Mouse (Mus musculus) heart, postnatal 0 days (tissue): Measurements from ENCODE around the gene Vezt. TPM values are rescaled to one million over a fixed set of nuclear protein-coding genes. Genes with fewer than 3 reads are reported as not detected.

Experiments used
- ATAC-seq: fragments of 200-750 bp; cut with Nextera tagmentation; 2 replicates; pipeline ENCODE4 v1.8.0; 2017; ENCODE audit warnings: low read depth, moderate number of reproducible peaks, moderate library complexity; ENCODE audit not compliant: insufficient read depth
- DNase-seq: peaks from one replicate; pipeline ENCODE4 v3.0.0-alpha.2; 2016; ENCODE audit warnings: low spot score
- H3K27ac ChIP-seq: fragments of 300-500 bp; sonication (generic); 2 replicates; pipeline ENCODE4 v1.5.1; 2014; ENCODE audit warnings: low read depth, mild to moderate bottlenecking
- H3K27me3 ChIP-seq: fragments of 300-500 bp; sonication (generic); 2 replicates; pipeline ENCODE4 v1.6.1; 2014; ENCODE audit warnings: low read length, mixed read lengths; ENCODE audit not compliant: control insufficient read depth, insufficient read depth
- H3K36me3 ChIP-seq: fragments of 300-500 bp; sonication (generic); replicated peaks from 2 replicates; pipeline ENCODE4 v1.6.1; 2014; ENCODE audit warnings: low read length, mixed read lengths; ENCODE audit not compliant: control insufficient read depth, insufficient read depth
- H3K4me1 ChIP-seq: fragments of 300-500 bp; sonication (generic); 2 replicates; pipeline ENCODE4 v1.6.1; 2014; ENCODE audit warnings: antibody characterized with exemption; ENCODE audit not compliant: control insufficient read depth, insufficient read depth
- H3K4me2 ChIP-seq: fragments of 300-500 bp; sonication (generic); 2 replicates; pipeline ENCODE4 v1.6.1; 2014; ENCODE audit warnings: low read depth, mild to moderate bottlenecking, low read length, moderate library complexity
- H3K4me3 ChIP-seq: fragments of 300-500 bp; sonication (generic); 2 replicates; pipeline ENCODE4 v1.5.1; 2014; ENCODE audit warnings: low read depth, low read length
- H3K9ac ChIP-seq: fragments of 300-500 bp; sonication (generic); replicated peaks from 2 replicates; pipeline ENCODE4 v1.6.1; 2014; ENCODE audit warnings: low read depth, low read length, mixed read lengths
- H3K9me3 ChIP-seq: fragments of 300-500 bp; sonication (generic); replicated peaks from 2 replicates; pipeline ENCODE4 v1.6.1; 2016; ENCODE audit warnings: low read length; ENCODE audit not compliant: control insufficient read depth
- CTCF ChIP-seq: IDR thresholded peaks from 2 replicates; pipeline ENCODE4 v1.5.1; 2016; ENCODE audit warnings: antibody characterized with exemption, control low read depth, low read depth
- EP300 ChIP-seq: IDR thresholded peaks from 2 replicates; pipeline ENCODE4 v1.6.1; 2016; ENCODE audit warnings: antibody characterized with exemption, low read depth
- WGBS: fragments of 180-500 bp; shearing (Covaris S2); extraction: QIAGEN DNeasy Blood & Tissue Kit; methylation state at CpG from one replicate; pipeline ENCODE4 v1.1.7; 2014; 5-methylcytosine and 5-hydroxymethylcytosine counted together
- polyA plus RNA-seq: library from polyadenylated mRNA; unstranded; fragments of >200 nt; fragmentation: Nextera tagmentation; extraction: Ambion mirVana; gene quantifications from 2 replicates; pipeline ENCODE4 v1.2.1, GENCODE M21; 2015
- total RNA-seq: library from RNA; depleted of rRNA; stranded (reverse); fragments of >200 nt; gene quantifications from 2 replicates; pipeline ENCODE4 v1.2.3, GENCODE M21; 2014; ENCODE audit warnings: low replicate concordance

The Vezt gene
- total and polyA plus RNA-seq, 2 experiments from 2014 or later = 23.8 to 25.8 TPM

DNA sequence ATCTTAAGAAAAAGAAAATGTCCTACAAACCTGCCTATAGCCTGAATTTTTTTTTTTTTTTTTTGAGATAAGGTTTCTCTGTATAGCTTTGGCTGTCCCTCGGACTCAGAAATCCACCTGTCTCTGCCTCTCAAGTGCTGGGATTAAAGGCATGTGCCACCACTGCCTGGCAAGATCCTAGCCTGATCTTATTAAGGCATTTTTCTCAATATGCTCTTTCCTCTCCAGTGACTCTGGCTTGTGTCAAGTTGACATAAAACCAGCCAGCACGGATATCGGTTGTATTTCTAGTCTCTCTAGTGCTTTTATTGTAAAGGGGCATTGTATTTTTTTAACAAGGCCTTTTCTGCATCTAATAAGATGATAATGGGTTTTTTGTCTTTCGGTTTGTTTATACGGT is 111.0 kb downstream of the Vezt start:
- Histone ChIP-seq H3K9ac (no peak overlapping the region), H3K4me1 (0 out of 2 replicates have a peak, but pooled peaks cover under 1% of the 10 kb centered on the region), H3K27me3 (no peaks in the 10 kb centered on the region), H3K9me3 (0 out of 2 replicates have a peak, but pooled peaks cover 6% of the 10 kb centered on the region), H3K36me3 (no peaks in the 10 kb centered on the region), H3K4me2 (no peak overlapping the region), H3K4me3 (no peak overlapping the region), H3K27ac (no peak overlapping the region)
- DNase-seq (no peak), ATAC-seq (no peak)
- TF ChIP-seq EP300 (no peak), CTCF (no peak)
- WGBS = 72% methylated on average over 5 of the region's 5 CpGs

DNA sequence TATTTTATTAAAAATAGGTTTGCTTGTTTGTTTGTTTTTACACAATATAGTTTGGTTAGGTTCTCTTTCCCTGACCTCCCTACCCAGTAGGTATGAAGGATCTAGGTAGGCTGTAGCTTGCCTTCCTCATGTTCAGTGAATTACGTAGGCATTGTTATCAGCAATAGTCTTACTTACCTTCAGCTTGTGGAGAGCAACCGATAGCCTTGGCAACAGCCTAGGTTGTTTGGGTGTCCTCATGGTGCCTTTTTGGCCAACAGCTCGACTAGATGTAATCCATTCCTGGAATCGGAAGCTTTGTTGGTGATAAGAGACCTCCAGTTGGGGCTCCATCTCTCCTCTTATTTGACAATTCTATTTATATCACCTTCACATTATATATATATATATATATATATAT is 114.5 kb downstream of the Vezt start:
- no peak overlapping the region for H3K4me2 ChIP-seq
- WGBS = 80% methylated on average over 4 of the region's 4 CpGs

DNA sequence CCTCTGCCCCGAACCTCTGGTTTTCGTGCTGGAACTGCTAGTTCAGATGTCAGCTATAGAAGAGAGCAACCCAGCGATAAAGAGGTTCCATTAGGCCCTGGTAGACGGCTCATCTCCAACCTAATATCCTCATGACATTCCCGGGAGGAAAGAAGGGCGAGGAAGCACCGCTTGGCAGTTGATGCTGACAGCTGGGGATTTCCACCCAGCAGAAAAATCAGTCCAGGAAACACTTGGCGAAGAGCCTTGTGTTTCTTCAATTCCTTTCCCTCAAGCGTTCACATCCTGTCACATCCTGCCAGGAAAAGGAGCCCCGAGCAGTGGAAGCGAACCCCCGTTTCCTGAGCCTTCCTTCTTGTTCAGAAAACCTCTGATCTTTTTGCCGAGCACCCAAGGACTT is 116.4 kb downstream of the Vezt start:
- TF ChIP-seq CTCF = no peak
- no peak for TF ChIP-seq EP300
- Histone ChIP-seq H3K27ac (peak overlapping the region; percentile 79), H3K4me3 (peak overlapping the region; percentile 15; the same call in 1 of the 2 replicates), H3K27me3 (no peaks in the 10 kb centered on the region), H3K4me1 (peaks cover 19% of the 10 kb centered on the region), H3K9me3 (no peaks in the 10 kb centered on the region), H3K9ac (no peak overlapping the region), H3K4me2 (peak overlapping the region; percentile 47), H3K36me3 (no peaks in the 10 kb centered on the region)
- ATAC-seq (peak; percentile 7; the same call in 1 of the 2 replicates), DNase-seq (peak; percentile 34)
- WGBS = 25% methylated on average over 13 of the region's 13 CpGs

More for the DNA sequence above, 114.5 kb downstream of the Vezt start:
- Histone ChIP-seq H3K36me3 (no peaks in the 10 kb centered on the region), H3K27ac (no peak overlapping the region), H3K9me3 (no peaks in the 10 kb centered on the region), H3K4me3 (no peak overlapping the region), H3K4me1 (peaks cover 19% of the 10 kb centered on the region), H3K27me3 (no peaks in the 10 kb centered on the region), H3K9ac (no peak overlapping the region)
- TF ChIP-seq CTCF (no peak), EP300 (no peak)
- no peak for ATAC-seq
- no peak for DNase-seq

GRCm38 (mm10) chr10:93918701-93919100 is 116.9 kb downstream of the Vezt start:
- H3K4me2 ChIP-seq = peak overlapping the region; percentile 47
- TF ChIP-seq EP300 (no peak), CTCF (no peak)
- ATAC-seq (peak; percentile 81), DNase-seq (peak; percentile 83)
- H3K4me3 ChIP-seq = peak overlapping the region; percentile 15; the same call in 1 of the 2 replicates
- H3K4me1 ChIP-seq = peaks cover 19% of the 10 kb centered on the region
- 5% methylated on average over 6 of the region's 6 CpGs for WGBS
- H3K27me3 ChIP-seq = no peaks in the 10 kb centered on the region
- no peaks in the 10 kb centered on the region for H3K36me3 ChIP-seq
- no peak overlapping the region for H3K9ac ChIP-seq
- no peaks in the 10 kb centered on the region for H3K9me3 ChIP-seq
- peak overlapping the region; percentile 79 for H3K27ac ChIP-seq

GRCm38 (mm10) chr10:93918087-93918486 is 117.5 kb downstream of the Vezt start:
- no peaks in the 10 kb centered on the region for H3K9me3 ChIP-seq
- no peak for ATAC-seq
- H3K4me3 ChIP-seq = no peak overlapping the region
- TF ChIP-seq EP300 (no peak), CTCF (no peak)
- H3K27me3 ChIP-seq = no peaks in the 10 kb centered on the region
- 57% methylated on average over 2 of the region's 2 CpGs for WGBS
- no peaks in the 10 kb centered on the region for H3K36me3 ChIP-seq
- H3K4me1 ChIP-seq = peaks cover 19% of the 10 kb centered on the region
- H3K27ac ChIP-seq = peak overlapping the region; percentile 79
- DNase-seq = no peak
- H3K9ac ChIP-seq = no peak overlapping the region
- no peak overlapping the region; the same call in 1 of the 2 replicates for H3K4me2 ChIP-seq

DNA sequence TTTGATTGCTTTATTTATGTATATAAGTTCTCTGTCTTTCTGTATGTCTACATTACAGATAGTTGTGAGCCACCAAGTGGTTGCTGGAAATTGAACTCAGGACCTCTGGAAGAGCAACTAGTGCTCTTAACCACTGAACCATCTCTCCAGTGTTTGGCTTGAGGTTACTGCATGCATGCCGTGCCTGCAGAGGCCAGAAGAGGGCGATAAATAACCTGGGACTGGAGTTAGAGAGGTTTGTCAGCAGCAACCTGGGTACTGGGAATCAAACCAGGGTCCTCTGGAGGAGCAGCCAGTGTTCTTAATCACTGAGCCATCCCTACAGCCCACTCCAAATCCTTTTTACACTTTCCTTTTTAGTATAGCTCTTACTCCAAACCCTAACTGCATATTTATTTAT is 118.8 kb downstream of the Vezt start:
- TF ChIP-seq CTCF (no peak), EP300 (no peak)
- DNase-seq (no peak), ATAC-seq (no peak)
- H3K4me1 ChIP-seq = peaks cover 19% of the 10 kb centered on the region
- no peaks in the 10 kb centered on the region for H3K27me3 ChIP-seq
- no peaks in the 10 kb centered on the region for H3K9me3 ChIP-seq
- H3K4me3 ChIP-seq = no peak overlapping the region
- H3K9ac ChIP-seq = no peak overlapping the region
- no peak overlapping the region for H3K27ac ChIP-seq
- no peak overlapping the region for H3K4me2 ChIP-seq
- WGBS = 67% methylated on average over 2 of the region's 2 CpGs
- no peaks in the 10 kb centered on the region for H3K36me3 ChIP-seq
